Mouse (Mus musculus): ENCODE data around the gene Esr1. TPM values are rescaled to one million over a fixed set of nuclear protein-coding genes. Genes with fewer than 3 reads are reported as not detected.
"Not testable (repeated sequence)": the region's sequence is repeated elsewhere in the genome, so short reads cannot be mapped to it uniquely, and the experiment has no call there.

Esr1 gene
- polyA plus RNA-seq, 2 experiments, result 0.06 to 0.29 TPM

- H3K27ac ChIP-seq, result no peak overlapping the region
- no peak overlapping the region for H3K4me3 ChIP-seq (ENCODE audit: insufficient read depth in 1 of 2, low read depth in 2 of 2, low read length in 2 of 2)
- TF ChIP-seq EP300 (IDR thresholded peaks at IDR 0.05; ENCODE audit: low read depth) (no peak), CTCF (IDR thresholded peaks at IDR 0.05; ENCODE audit: low read depth) (no peak)
- 71% methylated on average over 6 of the region's 6 CpGs for WGBS (ENCODE audit: insufficient replicate concordance)
- no peaks in the 10 kb centered on the region for H3K4me1 ChIP-seq (replicated peaks; ENCODE audit: control insufficient read depth in 2 of 2, insufficient read depth in 2 of 2, low read length in 1 of 2)
- ATAC-seq (ENCODE audit: insufficient read depth), result no peak
- H3K36me3 ChIP-seq (replicated peaks; ENCODE audit: control insufficient read depth, insufficient read depth, low read depth), result no peaks in the 10 kb centered on the region
- no peaks in the 10 kb centered on the region for H3K27me3 ChIP-seq (ENCODE audit: control insufficient read depth, insufficient read depth, low read length)
- no peak for DNase-seq (ENCODE audit: low read depth in 3 of 3, low spot score in 3 of 3)
- H3K9me3 ChIP-seq (ENCODE audit: control insufficient read depth, low read length), result no peaks in the 10 kb centered on the region
- H3K4me2 ChIP-seq (ENCODE audit: low read depth), result no peak overlapping the region
- H3K9ac ChIP-seq (replicated peaks), result no peak overlapping the region
Observed at GRCm38 (mm10) chr10:4726141-4726540, 114.7 kb downstream of the Esr1 start.

DNA sequence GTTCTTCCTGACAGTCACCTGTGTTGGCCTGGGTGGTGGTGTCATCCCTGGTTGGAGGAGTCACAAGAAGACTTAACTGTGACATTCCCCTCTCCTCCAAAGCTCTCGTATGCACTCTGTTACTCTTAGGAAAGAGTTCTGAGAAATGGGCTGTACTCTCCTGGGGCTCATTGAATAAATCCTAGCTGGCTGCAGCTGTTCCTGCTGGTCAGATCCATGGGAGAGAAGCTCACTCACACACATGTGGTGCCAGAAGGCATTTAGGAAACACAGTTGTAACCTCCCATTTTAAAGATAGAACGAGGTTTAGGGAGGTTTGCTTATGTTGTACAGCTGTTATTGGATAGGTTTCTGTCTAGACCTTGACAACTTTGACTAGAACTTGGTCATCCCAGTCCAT is 120.9 kb downstream of the Esr1 start:
- Histone ChIP-seq H3K27me3 (ENCODE audit: control insufficient read depth, insufficient read depth, low read length) (no peaks in the 10 kb centered on the region), H3K36me3 (replicated peaks; ENCODE audit: control insufficient read depth, insufficient read depth, low read depth) (no peaks in the 10 kb centered on the region), H3K4me3 (ENCODE audit: insufficient read depth in 1 of 2, low read depth in 2 of 2, low read length in 2 of 2) (no peak overlapping the region), H3K27ac (no peak overlapping the region), H3K9ac (replicated peaks) (no peak overlapping the region), H3K4me2 (ENCODE audit: low read depth) (no peak overlapping the region), H3K4me1 (replicated peaks; ENCODE audit: control insufficient read depth in 2 of 2, insufficient read depth in 2 of 2, low read length in 1 of 2) (no peaks in the 10 kb centered on the region), H3K9me3 (ENCODE audit: control insufficient read depth, low read length) (no peaks in the 10 kb centered on the region)
- TF ChIP-seq CTCF (IDR thresholded peaks at IDR 0.05; ENCODE audit: low read depth) (no peak), EP300 (IDR thresholded peaks at IDR 0.05; ENCODE audit: low read depth) (no peak)
- 33% methylated on average over 2 of the region's 2 CpGs for WGBS (ENCODE audit: insufficient replicate concordance)
- DNase-seq (ENCODE audit: low read depth in 3 of 3, low spot score in 3 of 3) (no peak), ATAC-seq (ENCODE audit: insufficient read depth) (no peak)

DNA sequence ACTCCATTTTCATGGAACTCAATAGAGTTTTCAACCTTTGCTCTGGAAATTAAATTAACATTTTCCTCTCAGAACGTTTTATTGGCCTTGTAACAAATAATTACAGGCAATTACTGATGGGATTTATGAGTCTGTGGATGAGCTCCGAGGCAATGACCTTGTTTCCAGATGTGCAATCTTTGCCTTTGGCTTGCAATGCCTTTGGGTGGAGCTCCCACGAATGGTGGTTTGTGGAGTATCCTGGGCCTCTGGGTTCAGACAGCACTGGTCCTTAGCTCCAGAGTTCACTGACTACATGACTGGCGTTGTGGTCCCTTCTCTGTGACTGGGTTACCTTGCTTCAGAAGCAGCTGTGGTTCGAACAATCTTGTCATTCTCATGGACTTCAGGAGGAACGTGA is 122.6 kb downstream of the Esr1 start:
- Histone ChIP-seq H3K4me2 (ENCODE audit: low read depth) (no peak overlapping the region), H3K27me3 (ENCODE audit: control insufficient read depth, insufficient read depth, low read length) (no peaks in the 10 kb centered on the region), H3K27ac (no peak overlapping the region), H3K9me3 (ENCODE audit: control insufficient read depth, low read length) (no peaks in the 10 kb centered on the region), H3K4me3 (ENCODE audit: insufficient read depth in 1 of 2, low read depth in 2 of 2, low read length in 2 of 2) (no peak overlapping the region), H3K9ac (replicated peaks) (no peak overlapping the region), H3K4me1 (replicated peaks; ENCODE audit: control insufficient read depth in 2 of 2, insufficient read depth in 2 of 2, low read length in 1 of 2) (no peaks in the 10 kb centered on the region), H3K36me3 (replicated peaks; ENCODE audit: control insufficient read depth, insufficient read depth, low read depth) (no peaks in the 10 kb centered on the region)
- WGBS (ENCODE audit: insufficient replicate concordance), result 42% methylated on average over 6 of the region's 6 CpGs
- TF ChIP-seq EP300 (IDR thresholded peaks at IDR 0.05; ENCODE audit: low read depth), result no peak
- no peak for TF ChIP-seq CTCF (IDR thresholded peaks at IDR 0.05; ENCODE audit: low read depth)
- DNase-seq (ENCODE audit: low read depth in 3 of 3, low spot score in 3 of 3) (no peak), ATAC-seq (ENCODE audit: insufficient read depth) (no peak)

DNA sequence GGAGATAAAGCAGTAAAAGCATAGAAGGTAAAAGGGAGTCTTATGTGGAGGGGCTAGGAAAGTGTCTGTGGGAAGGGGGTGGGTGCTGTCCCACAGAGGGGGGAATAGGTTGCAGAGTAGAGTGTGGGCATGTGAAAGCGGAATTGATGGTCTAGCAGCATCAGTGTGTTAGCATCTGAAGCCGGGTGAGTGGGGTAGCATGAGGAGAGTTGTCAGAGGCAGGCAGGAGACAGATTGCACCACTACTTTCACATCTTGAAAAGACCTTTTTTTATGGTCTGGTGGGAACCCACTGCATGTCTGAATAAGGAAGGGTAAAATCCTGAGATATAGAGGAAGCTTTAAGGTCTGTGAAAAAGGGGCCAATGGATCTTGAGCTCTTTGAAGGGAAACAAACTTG is 123.5 kb downstream of the Esr1 start:
- H3K4me2 ChIP-seq (ENCODE audit: low read depth), result no peak overlapping the region
- 58% methylated on average over 2 of the region's 2 CpGs for WGBS (ENCODE audit: insufficient replicate concordance)
- DNase-seq (ENCODE audit: low read depth in 3 of 3, low spot score in 3 of 3), result no peak
- no peaks in the 10 kb centered on the region for H3K4me1 ChIP-seq (replicated peaks; ENCODE audit: control insufficient read depth in 2 of 2, insufficient read depth in 2 of 2, low read length in 1 of 2)
- H3K27ac ChIP-seq, result no peak overlapping the region
- H3K27me3 ChIP-seq (ENCODE audit: control insufficient read depth, insufficient read depth, low read length), result no peaks in the 10 kb centered on the region
- H3K9me3 ChIP-seq (ENCODE audit: control insufficient read depth, low read length), result no peaks in the 10 kb centered on the region
- H3K4me3 ChIP-seq (ENCODE audit: insufficient read depth in 1 of 2, low read depth in 2 of 2, low read length in 2 of 2), result no peak overlapping the region
- H3K36me3 ChIP-seq (replicated peaks; ENCODE audit: control insufficient read depth, insufficient read depth, low read depth), result no peaks in the 10 kb centered on the region
- no peak for ATAC-seq (ENCODE audit: insufficient read depth)
- H3K9ac ChIP-seq (replicated peaks), result no peak overlapping the region
- no peak for TF ChIP-seq CTCF (IDR thresholded peaks at IDR 0.05; ENCODE audit: low read depth)
- no peak for TF ChIP-seq EP300 (IDR thresholded peaks at IDR 0.05; ENCODE audit: low read depth)

DNA sequence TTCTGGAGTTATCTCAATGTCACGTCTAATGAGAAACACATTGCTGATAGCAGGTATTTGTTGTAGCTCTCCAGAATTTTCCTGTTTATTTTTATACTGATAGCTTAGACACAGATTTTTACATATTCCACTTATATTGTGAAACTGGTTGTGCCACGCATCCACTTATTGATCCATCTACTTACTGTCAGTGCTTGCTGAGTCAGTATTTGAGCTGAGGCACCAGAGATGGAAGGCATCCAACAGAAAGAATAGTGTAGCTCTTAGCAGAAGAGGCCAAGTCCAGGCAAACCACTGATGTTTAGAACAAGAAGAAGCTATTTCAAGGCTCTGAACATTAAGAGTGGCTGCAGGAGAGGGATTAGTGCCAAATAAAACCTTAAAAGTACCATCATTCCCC is 126.9 kb downstream of the Esr1 start:
- Histone ChIP-seq H3K4me1 (replicated peaks; ENCODE audit: control insufficient read depth in 2 of 2, insufficient read depth in 2 of 2, low read length in 1 of 2) (no peaks in the 10 kb centered on the region), H3K9me3 (ENCODE audit: control insufficient read depth, low read length) (no peaks in the 10 kb centered on the region), H3K27me3 (ENCODE audit: control insufficient read depth, insufficient read depth, low read length) (no peaks in the 10 kb centered on the region), H3K36me3 (replicated peaks; ENCODE audit: control insufficient read depth, insufficient read depth, low read depth) (no peaks in the 10 kb centered on the region), H3K27ac (no peak overlapping the region), H3K4me3 (ENCODE audit: insufficient read depth in 1 of 2, low read depth in 2 of 2, low read length in 2 of 2) (no peak overlapping the region), H3K4me2 (ENCODE audit: low read depth) (no peak overlapping the region), H3K9ac (replicated peaks) (no peak overlapping the region)
- no peak for DNase-seq (ENCODE audit: low read depth in 3 of 3, low spot score in 3 of 3)
- no peak for ATAC-seq (ENCODE audit: insufficient read depth)
- TF ChIP-seq CTCF (IDR thresholded peaks at IDR 0.05; ENCODE audit: low read depth) (no peak), EP300 (IDR thresholded peaks at IDR 0.05; ENCODE audit: low read depth) (no peak)
- 68% methylated on average over 2 of the region's 2 CpGs for WGBS (ENCODE audit: insufficient replicate concordance)

DNA sequence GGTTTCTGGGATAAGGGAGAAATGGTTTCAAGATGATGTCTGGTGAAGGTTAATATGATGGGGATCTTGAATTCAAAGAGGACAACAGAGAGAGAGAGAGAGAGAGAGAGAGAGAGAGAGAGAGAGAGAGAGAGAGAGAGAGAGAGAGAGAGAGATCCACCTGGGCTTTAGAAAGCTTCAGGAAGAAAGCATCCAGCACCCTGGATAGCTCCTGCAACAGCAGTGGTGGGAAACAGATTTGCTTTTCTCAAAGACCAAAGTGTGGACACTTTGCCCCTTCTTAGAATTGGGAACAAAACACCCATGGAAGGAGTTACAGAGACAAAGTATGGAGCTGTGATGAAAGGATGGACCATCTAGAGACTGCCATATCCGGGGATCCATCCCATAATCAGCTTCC is 139.7 kb downstream of the Esr1 start:
- WGBS (ENCODE audit: insufficient replicate concordance), result 0% methylated on average over 1 of the region's 1 CpGs
- not testable (repeated sequence) for H3K27ac ChIP-seq

More for the DNA sequence above, 139.7 kb downstream of the Esr1 start:
- not testable (repeated sequence) for DNase-seq (ENCODE audit: low read depth in 3 of 3, low spot score in 3 of 3); H3K36me3 ChIP-seq (replicated peaks; ENCODE audit: control insufficient read depth, insufficient read depth, low read depth); H3K9ac ChIP-seq (replicated peaks); H3K9me3 ChIP-seq (ENCODE audit: control insufficient read depth, low read length); H3K4me2 ChIP-seq (ENCODE audit: low read depth); H3K4me1 ChIP-seq (replicated peaks; ENCODE audit: control insufficient read depth in 2 of 2, insufficient read depth in 2 of 2, low read length in 1 of 2); H3K27me3 ChIP-seq (ENCODE audit: control insufficient read depth, insufficient read depth, low read length); H3K4me3 ChIP-seq (ENCODE audit: insufficient read depth in 1 of 2, low read depth in 2 of 2, low read length in 2 of 2); ATAC-seq (ENCODE audit: insufficient read depth)
